Mouse (Mus musculus): Measurements from ENCODE around the gene 2310007B03Rik.

- TF ChIP-seq POLR2A (IDR thresholded peaks at IDR 0.05; ENCODE audit: borderline replicate concordance, insufficient read depth, low read length) = no peak
- no peak for TF ChIP-seq CTCF (IDR thresholded peaks at IDR 0.05; ENCODE audit: borderline replicate concordance, insufficient read depth, low read depth, low read length)
Observed at GRCm38 (mm10) chr1:93125256-93125655, 35.5 kb downstream of the 2310007B03Rik start.

Data from cerebellum, adult 2 months (tissue).